Mouse (Mus musculus) neural tube, embryonic 11.5 days (tissue): ENCODE data around the gene Trak2. TPM values are rescaled to one million over a fixed set of nuclear protein-coding genes. Genes with fewer than 3 reads are reported as not detected.
"Not testable (repeated sequence)": the region's sequence is repeated elsewhere in the genome, so short reads cannot be mapped to it uniquely, and the experiment has no call there.

Source experiments
- ATAC-seq: fragments of 200-750 bp; cut with Nextera tagmentation; 2 replicates; pipeline ENCODE4 v1.8.0; 2017; ENCODE audit warnings: moderate number of reproducible peaks, mild to moderate bottlenecking, moderate TSS enrichment, moderate library complexity; ENCODE audit not compliant: insufficient read depth, low FRiP score, low TSS enrichment
- DNase-seq: peaks from one replicate; pipeline ENCODE4 v3.0.0-alpha.2; 2015; ENCODE audit warnings: low spot score
- H3K27ac ChIP-seq: fragments of 300-500 bp; sonication (generic); 2 replicates; pipeline ENCODE4 v1.5.1; 2014; ENCODE audit warnings: low read depth, mild to moderate bottlenecking, low read length
- H3K27me3 ChIP-seq: fragments of 300-500 bp; sonication (generic); 2 replicates; pipeline ENCODE4 v1.6.1; 2014; ENCODE audit warnings: mild to moderate bottlenecking, low read length, mixed read lengths; ENCODE audit not compliant: control insufficient read depth, insufficient read depth
- H3K36me3 ChIP-seq: fragments of 300-500 bp; sonication (generic); 2 replicates; pipeline ENCODE4 v1.6.1; 2014; ENCODE audit warnings: mild to moderate bottlenecking, low read length, moderate library complexity, mixed read lengths; ENCODE audit not compliant: control insufficient read depth, insufficient read depth
- H3K4me1 ChIP-seq: fragments of 300-500 bp; sonication (generic); 2 replicates; pipeline ENCODE4 v1.6.1; 2014; ENCODE audit warnings: low read length, mixed read lengths; ENCODE audit not compliant: control insufficient read depth, insufficient read depth
- H3K4me2 ChIP-seq: fragments of 300-500 bp; sonication (generic); 2 replicates; pipeline ENCODE4 v1.6.1; 2014; ENCODE audit warnings: low read depth, mild to moderate bottlenecking, moderate library complexity
- H3K4me3 ChIP-seq: fragments of 300-500 bp; sonication (generic); 2 replicates; pipeline ENCODE4 v1.5.1; 2014; ENCODE audit warnings: low read depth, low read length
- H3K9ac ChIP-seq: fragments of 300-500 bp; sonication (generic); 2 replicates; pipeline ENCODE4 v1.6.1; 2014; ENCODE audit warnings: mild to moderate bottlenecking, low read length
- H3K9me3 ChIP-seq: fragments of 300-500 bp; sonication (generic); 2 replicates; pipeline ENCODE4 v1.6.1; 2016; ENCODE audit warnings: low read length; ENCODE audit not compliant: control insufficient read depth
- WGBS: fragments of 180-500 bp; shearing (Covaris S2); extraction: QIAGEN DNeasy Blood & Tissue Kit; methylation state at CpG from one replicate; pipeline ENCODE4 v1.1.7; 2014; 5-methylcytosine and 5-hydroxymethylcytosine counted together
- polyA plus RNA-seq: library from polyadenylated mRNA; unstranded; fragments of >200 nt; fragmentation: Nextera tagmentation; extraction: Ambion mirVana; gene quantifications from 2 replicates; pipeline ENCODE4 v1.2.1, GENCODE M21; 2014

Trak2 gene
- polyA plus RNA-seq, 1 experiment from 2014 or later = 14.0 TPM

GRCm38 (mm10) chr1:58889826-58890546 is 83.2 kb downstream of the Trak2 start:
- Histone ChIP-seq H3K36me3 (no peaks in the 10 kb centered on the region), H3K4me2 (no peak overlapping the region), H3K27ac (no peak overlapping the region), H3K4me3 (no peak overlapping the region), H3K9ac (no peak overlapping the region), H3K27me3 (no peaks in the 10 kb centered on the region), H3K9me3 (no peaks in the 10 kb centered on the region), H3K4me1 (no peaks in the 10 kb centered on the region)
- WGBS = 79% methylated on average over 5 of the region's 5 CpGs
- ATAC-seq (no peak), DNase-seq (no peak)

GRCm38 (mm10) chr1:58885646-58886045 is 87.6 kb downstream of the Trak2 start:
- no peak overlapping the region for H3K27ac ChIP-seq
- H3K4me3 ChIP-seq = no peak overlapping the region
- H3K36me3 ChIP-seq = no peaks in the 10 kb centered on the region
- 76% methylated on average over 4 of the region's 4 CpGs for WGBS
- DNase-seq = no peak
- no peaks in the 10 kb centered on the region for H3K9me3 ChIP-seq
- no peak overlapping the region for H3K9ac ChIP-seq
- no peaks in the 10 kb centered on the region for H3K27me3 ChIP-seq
- H3K4me2 ChIP-seq = no peak overlapping the region
- H3K4me1 ChIP-seq = no peaks in the 10 kb centered on the region
- ATAC-seq = no peak

GRCm38 (mm10) chr1:58883279-58883678 is 90.0 kb downstream of the Trak2 start:
- ATAC-seq, H3K27me3 ChIP-seq, H3K4me2 ChIP-seq, H3K9ac ChIP-seq, H3K4me3 ChIP-seq, H3K4me1 ChIP-seq, H3K27ac ChIP-seq, H3K36me3 ChIP-seq, DNase-seq, H3K9me3 ChIP-seq: not testable (repeated sequence)
- WGBS = 88% methylated on average over 9 of the region's 9 CpGs

GRCm38 (mm10) chr1:58879291-58879690 is 93.9 kb downstream of the Trak2 start:
- H3K4me1 ChIP-seq, H3K4me2 ChIP-seq, H3K4me3 ChIP-seq, H3K9ac ChIP-seq, DNase-seq, H3K9me3 ChIP-seq, H3K27ac ChIP-seq, H3K36me3 ChIP-seq, H3K27me3 ChIP-seq, ATAC-seq: not testable (repeated sequence)
- WGBS = 85% methylated on average over 2 of the region's 2 CpGs

GRCm38 (mm10) chr1:58876500-58876899 is 96.7 kb downstream of the Trak2 start:
- not testable (repeated sequence) for H3K27me3 ChIP-seq, H3K36me3 ChIP-seq, H3K4me3 ChIP-seq, H3K27ac ChIP-seq, H3K9me3 ChIP-seq, DNase-seq, H3K4me2 ChIP-seq, H3K9ac ChIP-seq, H3K4me1 ChIP-seq, ATAC-seq
- 87% methylated on average over 4 of the region's 4 CpGs for WGBS

- H3K4me3 ChIP-seq, H3K4me2 ChIP-seq, ATAC-seq, H3K9ac ChIP-seq, H3K4me1 ChIP-seq, DNase-seq, H3K9me3 ChIP-seq, H3K36me3 ChIP-seq, H3K27me3 ChIP-seq, H3K27ac ChIP-seq: not testable (repeated sequence)
- WGBS = 90% methylated on average over 3 of the region's 3 CpGs
Measured at GRCm38 (mm10) chr1:58860586-58860985, 112.6 kb downstream of the Trak2 start.

GRCm38 (mm10) chr1:58859738-58860365 is 113.4 kb downstream of the Trak2 start:
- not testable (repeated sequence) for H3K4me3 ChIP-seq

GRCm38 (mm10) chr1:58859131-58859530 is 114.1 kb downstream of the Trak2 start:
- H3K4me3 ChIP-seq, H3K9me3 ChIP-seq, H3K27ac ChIP-seq, H3K4me1 ChIP-seq, DNase-seq, H3K4me2 ChIP-seq, ATAC-seq, H3K36me3 ChIP-seq, H3K9ac ChIP-seq, H3K27me3 ChIP-seq: not testable (repeated sequence)
- WGBS = 71% methylated on average over 4 of the region's 4 CpGs

More at GRCm38 (mm10) chr1:58859738-58860365, 113.4 kb downstream of the Trak2 start:
- not testable (repeated sequence) for DNase-seq, H3K4me2 ChIP-seq, H3K36me3 ChIP-seq, H3K27me3 ChIP-seq, H3K9ac ChIP-seq, ATAC-seq, H3K9me3 ChIP-seq, H3K4me1 ChIP-seq, H3K27ac ChIP-seq
- WGBS = 79% methylated on average over 13 of the region's 13 CpGs

GRCm38 (mm10) chr1:58856811-58857210 is 116.4 kb downstream of the Trak2 start:
- not testable (repeated sequence) for H3K27me3 ChIP-seq, H3K9me3 ChIP-seq, H3K9ac ChIP-seq, H3K4me2 ChIP-seq, H3K4me3 ChIP-seq, H3K27ac ChIP-seq, H3K4me1 ChIP-seq, H3K36me3 ChIP-seq, DNase-seq, ATAC-seq
- WGBS = 83% methylated on average over 3 of the region's 3 CpGs
